Mouse (Mus musculus): ENCODE results near the gene Gm21627. TPM values are rescaled to one million over a fixed set of nuclear protein-coding genes. Genes with fewer than 3 reads are reported as not detected.
"Not testable (repeated sequence)": the region's sequence is repeated elsewhere in the genome, so short reads cannot be mapped to it uniquely, and the experiment has no call there.

Gene Gm21627
- not detected in 2 replicates for polyA plus RNA-seq (2012; rRNA removed)

DNA sequence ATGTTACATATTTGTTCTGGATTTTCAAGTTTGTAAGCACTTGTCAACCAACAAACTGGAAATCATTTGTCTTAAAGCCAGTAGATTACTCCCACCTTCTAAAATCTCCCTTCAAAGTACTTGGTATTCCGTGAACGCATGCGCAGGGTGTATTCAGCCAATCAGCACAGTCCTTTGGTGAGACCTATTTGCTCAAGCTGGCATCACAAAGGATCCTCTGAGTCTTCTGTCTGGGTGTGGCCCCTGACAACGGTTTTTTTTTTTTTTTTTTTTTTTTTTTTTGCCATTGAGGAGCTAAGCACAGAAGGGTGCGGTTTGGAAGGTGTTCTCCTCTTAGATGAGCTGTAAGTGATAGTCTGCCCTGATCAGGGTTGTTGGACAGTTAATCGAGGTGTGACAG, at the start of gene Gm21627:
TSS of gene Gm21627 (plus strand) at position 301 of the 400 bp plus-strand sequence.
- DNase-seq (ENCODE audit: low read depth, low spot score), result not testable (repeated sequence)
- no CpG with 5 or more reads among the region's 6 CpGs for WGBS

All from large intestine, adult 2 months (tissue).